Mouse (Mus musculus) cortical plate, adult 2 months (tissue): ENCODE data around the gene Dapk3.

ENCODE experiments used
- CTCF ChIP-seq: fragments of 200-500 bp; IDR thresholded peaks from 2 replicates; pipeline ENCODE4 v1.5.1; 2011; ENCODE audit warnings: mild to moderate bottlenecking, control low read depth, low read length; ENCODE audit not compliant: insufficient read depth; ENCODE audit errors: extremely low read depth
- POLR2A ChIP-seq: fragments of 200-500 bp; IDR thresholded peaks from 2 replicates; pipeline ENCODE4 v1.6.1; 2011; ENCODE audit warnings: mild to moderate bottlenecking, low read length, control low read depth; ENCODE audit not compliant: insufficient read depth; ENCODE audit errors: extremely low read depth

DNA sequence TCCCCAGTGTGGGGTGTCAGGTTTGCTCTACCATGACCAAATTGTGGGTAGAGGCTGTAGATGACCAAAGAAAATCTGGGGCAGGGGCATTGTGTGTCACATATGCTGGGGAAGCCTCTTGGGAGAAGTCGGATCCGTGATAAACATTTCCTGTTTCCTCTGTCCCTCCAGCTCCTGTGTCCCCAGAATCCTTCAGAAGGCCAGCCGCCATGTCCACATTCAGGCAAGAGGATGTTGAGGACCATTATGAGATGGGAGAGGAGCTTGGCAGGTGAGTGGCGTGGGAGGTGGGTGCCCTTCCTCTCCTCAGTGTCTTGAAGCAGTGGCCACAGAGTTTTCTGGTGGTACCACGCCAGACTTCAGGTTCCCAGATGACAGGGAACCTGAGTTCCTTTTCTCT lies 1.0 kb downstream of the Dapk3 start, which contains the start of gene 4930442H23Rik:
- TF ChIP-seq CTCF: no peak
- TF ChIP-seq POLR2A: no peak
